Mouse (Mus musculus): ENCODE results near the gene Slc25a19.
A peak's percentile ranks its signal among the peaks of the same experiment; 100 is the strongest.

The Slc25a19 gene

GRCm38 (mm10) chr11:115618732-115619516 is 9.2 kb downstream of the Slc25a19 start:
- DNase-seq (ENCODE audit: low read depth, low spot score): no peak

GRCm38 (mm10) chr11:115618001-115618400 is 10.1 kb downstream of the Slc25a19 start:
- DNase-seq (ENCODE audit: low read depth, low spot score): no peak

- DNase-seq (ENCODE audit: low read depth, low spot score): no peak
Observed at GRCm38 (mm10) chr11:115616893-115617292, 11.2 kb downstream of the Slc25a19 start.

- no peak for DNase-seq (ENCODE audit: low read depth, low spot score)
Observed at GRCm38 (mm10) chr11:115616371-115616770, 11.7 kb downstream of the Slc25a19 start.

- no peak for DNase-seq (ENCODE audit: low read depth, low spot score)
Observed at GRCm38 (mm10) chr11:115615875-115616274, 12.2 kb downstream of the Slc25a19 start.

GRCm38 (mm10) chr11:115615108-115615825 is 12.8 kb downstream of the Slc25a19 start:
- no peak for DNase-seq (ENCODE audit: low read depth, low spot score)

GRCm38 (mm10) chr11:115614346-115615107 is 13.6 kb downstream of the Slc25a19 start:
- no peak for DNase-seq (ENCODE audit: low read depth, low spot score)

- no peak for DNase-seq (ENCODE audit: low read depth, low spot score)
Observed at GRCm38 (mm10) chr11:115613138-115613945, 14.8 kb downstream of the Slc25a19 start.

GRCm38 (mm10) chr11:115612410-115613137 is 15.5 kb downstream of the Slc25a19 start, which contains the start of gene Mif4gd:
Gene Mif4gd (minus strand): TSS chr11:115612969.
- peak; percentile 86 for DNase-seq (ENCODE audit: low read depth, low spot score)

GRCm38 (mm10) chr11:115612059-115612409 is 16.1 kb downstream of the Slc25a19 start:
- DNase-seq (ENCODE audit: low read depth, low spot score): peak; percentile 31

GRCm38 (mm10) chr11:115611173-115611572 is 16.9 kb downstream of the Slc25a19 start:
- no peak for DNase-seq (ENCODE audit: low read depth, low spot score)

- DNase-seq (ENCODE audit: low read depth, low spot score): no peak
Observed at GRCm38 (mm10) chr11:115609576-115609975, 18.5 kb downstream of the Slc25a19 start.

- DNase-seq (ENCODE audit: low read depth, low spot score): no peak
Observed at GRCm38 (mm10) chr11:115608421-115609399, 19.4 kb downstream of the Slc25a19 start.

- no peak for DNase-seq (ENCODE audit: low read depth, low spot score)
Observed at GRCm38 (mm10) chr11:115606733-115607132, 21.4 kb downstream of the Slc25a19 start.

GRCm38 (mm10) chr11:115604304-115604696 is 23.8 kb downstream of the Slc25a19 start:
- no peak for DNase-seq (ENCODE audit: low read depth, low spot score)

- DNase-seq (ENCODE audit: low read depth, low spot score): peak; percentile 90
Observed at GRCm38 (mm10) chr11:115603476-115604303, 24.4 kb downstream of the Slc25a19 start, which contains the start of the genes Mrps7 and Gga3. Gene Mrps7 (plus strand): TSS chr11:115603925. Gene Gga3 (minus strand): TSS chr11:115604051.

GRCm38 (mm10) chr11:115603128-115603475 is 25.0 kb downstream of the Slc25a19 start:
- no peak for DNase-seq (ENCODE audit: low read depth, low spot score)

GRCm38 (mm10) chr11:115601174-115601573 is 26.9 kb downstream of the Slc25a19 start:
- DNase-seq (ENCODE audit: low read depth, low spot score): no peak
